Mouse (Mus musculus) kidney, adult 2 months (tissue): ENCODE results near the gene Pde6h.

Experiments used
- CTCF ChIP-seq: fragments of 200-500 bp; conservative IDR thresholded peaks from 2 replicates; pipeline ENCODE4 v1.5.1; 2011; ENCODE audit warnings: low read depth, mild to moderate bottlenecking, control low read depth, low read length, moderate library complexity, mixed read lengths; ENCODE audit not compliant: insufficient read depth, insufficient read length
- POLR2A ChIP-seq: fragments of 200-500 bp; IDR thresholded peaks from one replicate; pipeline ENCODE4 v1.6.1; 2011; ENCODE audit warnings: low read depth, low read length, control low read depth

GRCm38 (mm10) chr6:136934068-136934467 lies 10.4 kb downstream of the Pde6h start:
- no peak for TF ChIP-seq CTCF
- TF ChIP-seq POLR2A = no peak
